Mouse (Mus musculus) ES-E14 (cell line): ENCODE measurements around the gene Asb3.

Source experiments
- MAFK ChIP-seq: IDR thresholded peaks from 2 replicates; pipeline ENCODE4 v1.6.1; 2014; ENCODE audit warnings: mild to moderate bottlenecking, low read depth, low read length, inconsistent platforms; ENCODE audit not compliant: insufficient read depth
- ZC3H11A ChIP-seq: IDR thresholded peaks from 2 replicates; pipeline ENCODE4 v1.6.1; 2012; ENCODE audit warnings: low read depth, mild to moderate bottlenecking, inconsistent platforms, low read length, borderline replicate concordance

GRCm38 (mm10) chr11:30996670-30997069, 111.5 kb downstream of the Asb3 start:
- no peak for TF ChIP-seq ZC3H11A
- TF ChIP-seq MAFK = 0 out of 2 replicates have a peak, but pooled peaks have one; percentile 9
